Mouse (Mus musculus) heart, adult 2 months (tissue): Measurements from ENCODE around the gene Dennd2d.

ENCODE experiments used
- CTCF ChIP-seq: fragments of 200-600 bp; IDR thresholded peaks from 2 replicates; pipeline ENCODE4 v1.8.1; 2022; ENCODE audit warnings: antibody characterized with exemption, mild to moderate bottlenecking, moderate library complexity
- EP300 ChIP-seq: fragments of 200-500 bp; IDR thresholded peaks from 2 replicates; pipeline ENCODE4 v1.6.1; 2011; ENCODE audit warnings: low read depth, low read length, control low read depth; ENCODE audit not compliant: insufficient read depth
- POLR2A ChIP-seq: fragments of 200-500 bp; IDR thresholded peaks from 2 replicates; pipeline ENCODE4 v1.6.1; 2011; ENCODE audit warnings: mild to moderate bottlenecking, low read depth, low read length, control low read depth; ENCODE audit not compliant: insufficient read depth

DNA sequence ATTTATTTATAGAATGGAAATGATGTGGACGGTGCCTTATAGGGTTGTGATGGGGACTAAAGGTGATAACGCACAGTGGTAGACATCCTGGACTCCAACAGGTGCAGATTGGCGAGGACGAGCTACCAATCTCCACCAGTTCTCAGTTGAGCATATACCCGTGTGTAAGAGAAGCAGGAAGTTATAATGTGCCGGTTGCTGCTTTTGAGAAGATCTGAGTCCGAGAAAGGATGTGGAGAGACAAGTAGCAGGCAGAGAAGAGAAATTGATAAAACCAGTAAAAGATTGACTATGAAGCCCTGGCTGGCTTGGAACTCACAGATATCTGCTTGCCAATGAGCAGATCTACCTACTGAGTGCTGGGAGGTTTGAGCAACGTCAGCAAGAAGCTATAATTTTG is 11.0 kb downstream of the Dennd2d start:
- TF ChIP-seq POLR2A (no peak), EP300 (no peak), CTCF (no peak)
